Mouse (Mus musculus): ENCODE measurements at regions not wholly inside any gene's neighbourhood (a gene's known extent, or its start where the extent isn't known, plus 50 kb on each side); places are given as distances from the start of the nearest gene placed in this dataset.

DNA sequence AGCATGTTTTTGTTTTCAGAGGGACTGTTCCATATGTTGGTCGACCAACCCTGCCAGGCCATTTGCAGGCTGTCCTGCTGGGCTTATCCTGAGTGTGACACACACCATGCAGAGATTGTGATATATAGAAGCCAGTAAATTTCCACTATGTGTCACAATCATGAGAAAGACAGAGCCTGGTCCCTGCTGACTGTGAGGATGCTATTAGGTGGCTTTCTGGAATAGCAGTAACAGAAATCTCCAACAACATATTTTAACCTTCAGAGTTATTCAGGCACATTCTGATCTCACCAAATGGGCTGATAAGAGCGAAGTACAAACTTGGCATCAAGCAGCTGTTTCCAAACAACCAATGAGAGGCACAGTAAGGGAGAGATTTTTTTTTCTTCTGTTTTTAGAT lies 729.2 kb upstream of the Cited2 start:
- no peak for DNase-seq (ENCODE audit: extremely low read depth, insufficient read length, low spot score)

DNA sequence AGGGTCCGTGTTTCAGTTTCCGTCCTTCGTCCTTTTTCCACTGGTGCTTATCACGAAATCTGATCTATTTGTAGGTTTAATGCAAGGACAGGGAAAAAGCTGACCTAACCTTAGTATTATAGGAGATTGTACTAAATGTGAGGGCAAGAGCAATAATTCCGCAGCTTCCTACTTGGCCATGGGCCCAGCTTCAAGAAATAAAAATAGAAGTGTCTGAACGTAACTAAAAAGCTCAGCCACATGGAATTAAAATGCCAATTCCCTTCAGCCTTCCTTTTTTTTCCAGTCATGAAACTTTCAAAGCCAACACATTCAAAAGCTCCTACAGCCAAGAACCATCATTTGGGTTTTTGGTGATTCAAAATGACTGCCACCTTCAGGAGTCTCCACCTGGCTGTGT lies 728.5 kb upstream of the Cited2 start:
- no peak for DNase-seq (ENCODE audit: extremely low read depth, insufficient read length, low spot score)

DNA sequence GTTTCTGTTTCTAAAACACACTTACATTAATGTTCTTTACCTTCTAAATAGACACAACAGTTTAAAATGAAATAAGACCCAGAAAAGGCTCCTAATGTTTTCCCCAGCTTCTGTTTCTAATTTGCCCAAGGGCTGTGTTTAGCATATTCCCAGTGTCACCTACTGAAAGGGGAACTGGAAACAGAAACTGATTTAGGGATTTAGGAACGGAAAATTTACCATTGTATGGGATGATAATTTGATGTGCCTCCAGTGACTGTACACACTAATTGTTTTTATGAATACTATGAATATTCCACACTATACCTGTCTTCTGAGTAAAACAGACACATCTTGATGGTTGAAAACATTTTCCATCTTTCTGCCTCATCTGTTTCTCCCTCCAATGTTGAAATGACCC lies 728.0 kb upstream of the Cited2 start:
- DNase-seq (ENCODE audit: extremely low read depth, insufficient read length, low spot score) = no peak

DNA sequence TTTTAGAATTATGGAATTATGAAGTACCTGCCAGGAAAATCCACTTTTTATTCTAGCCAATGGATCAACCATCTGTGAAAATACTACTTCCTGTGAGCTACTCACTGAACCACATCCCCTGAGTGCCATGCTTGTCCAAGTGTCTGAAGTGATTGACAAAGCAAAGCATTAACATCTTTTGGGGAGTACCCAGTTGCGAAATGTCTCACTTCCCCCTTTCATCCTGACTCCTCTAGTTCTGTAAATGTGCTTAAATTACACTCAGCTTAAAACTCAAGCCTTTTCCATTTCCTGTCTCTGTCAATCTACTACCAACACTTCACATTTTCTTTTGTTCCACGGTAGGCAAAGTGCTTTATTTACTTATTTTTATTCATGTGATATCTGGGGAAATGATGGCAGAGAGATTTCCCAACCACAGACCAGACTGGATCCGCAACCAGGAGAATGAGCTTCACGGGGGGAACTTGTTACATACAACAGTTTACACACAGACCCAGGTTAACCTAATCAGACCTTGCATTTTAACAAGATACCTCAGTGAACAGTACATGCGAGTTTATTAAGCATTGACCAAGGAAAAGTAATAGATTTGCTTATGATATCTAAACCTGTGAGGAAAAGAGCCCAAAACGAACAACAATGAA lies 726.1 kb upstream of the Cited2 start:
- no peak for DNase-seq (ENCODE audit: extremely low read depth, insufficient read length, low spot score)

DNA sequence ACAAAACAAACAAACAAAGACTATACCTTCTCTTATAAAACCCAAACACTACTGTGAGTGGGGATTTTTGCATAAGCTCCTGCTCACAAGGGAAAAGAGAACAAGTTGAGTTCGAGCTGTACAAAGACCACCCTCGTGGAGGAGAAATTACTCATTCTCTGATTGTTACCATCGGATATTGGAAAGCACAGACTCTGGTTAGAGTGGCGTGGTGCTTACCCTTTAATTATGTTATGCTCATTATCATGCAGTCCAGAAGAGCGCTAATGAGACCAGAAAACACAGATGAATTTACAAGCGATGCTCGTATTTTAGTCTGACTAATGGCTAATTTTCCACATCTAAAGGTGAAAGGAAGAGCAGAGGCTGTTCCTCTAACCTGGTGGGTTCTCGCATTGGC lies 721.7 kb upstream of the Cited2 start:
- no peak for DNase-seq (ENCODE audit: extremely low read depth, insufficient read length, low spot score)

DNA sequence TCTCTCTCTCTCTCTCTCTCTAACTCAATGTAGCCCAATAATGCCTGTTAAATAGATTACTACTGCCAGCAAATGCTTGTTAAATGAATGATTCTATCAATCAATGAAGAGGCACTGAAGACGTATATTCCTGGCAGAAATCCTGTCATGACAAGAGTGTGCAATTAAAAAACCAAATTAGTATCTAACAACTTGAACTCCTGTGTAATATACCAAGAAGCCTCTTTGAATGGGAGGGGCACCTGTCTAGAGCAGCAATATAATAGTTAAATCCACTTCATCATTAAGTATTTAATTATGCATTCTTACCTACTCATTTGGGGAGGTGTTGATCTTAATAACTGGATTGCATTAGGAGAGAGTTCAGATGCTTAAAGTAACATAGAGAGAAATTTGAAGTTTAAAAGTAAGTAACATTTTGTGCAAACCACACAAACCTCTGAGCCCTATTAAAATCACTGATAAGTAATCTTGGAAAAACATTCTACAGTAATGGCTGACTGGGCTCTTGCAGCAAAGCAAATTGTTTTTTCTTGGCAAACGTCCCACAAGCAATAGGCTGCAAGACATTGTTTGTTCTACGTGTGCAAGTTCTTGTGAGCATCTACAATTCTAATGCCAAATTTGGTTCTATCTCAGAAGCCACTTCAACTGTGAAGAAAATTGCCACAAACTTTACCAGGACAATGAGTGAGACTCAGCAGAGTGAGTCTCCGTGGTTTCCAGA lies 719.7 kb upstream of the Cited2 start:
- DNase-seq (ENCODE audit: extremely low read depth, insufficient read length, low spot score) = no peak

DNA sequence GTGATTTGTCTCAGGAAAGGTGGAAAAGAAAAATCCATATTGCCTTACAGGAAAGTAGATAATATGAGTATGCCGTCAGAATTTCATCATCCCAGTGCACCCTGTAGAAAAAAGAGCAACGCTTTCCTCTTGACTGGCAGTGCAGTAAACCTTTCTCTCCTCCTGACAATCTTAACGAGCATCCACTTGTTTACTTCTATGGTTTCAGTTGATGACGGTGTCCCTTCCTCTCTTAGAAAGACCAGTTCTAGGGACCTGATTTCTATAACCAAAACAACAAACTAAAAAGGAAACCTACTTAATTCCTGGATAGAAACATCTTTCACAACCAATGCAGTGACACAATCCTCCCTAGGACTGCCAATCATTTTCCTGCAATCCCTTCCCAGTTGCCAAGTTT lies 714.3 kb upstream of the Cited2 start:
- no peak for DNase-seq (ENCODE audit: extremely low read depth, insufficient read length, low spot score)

DNA sequence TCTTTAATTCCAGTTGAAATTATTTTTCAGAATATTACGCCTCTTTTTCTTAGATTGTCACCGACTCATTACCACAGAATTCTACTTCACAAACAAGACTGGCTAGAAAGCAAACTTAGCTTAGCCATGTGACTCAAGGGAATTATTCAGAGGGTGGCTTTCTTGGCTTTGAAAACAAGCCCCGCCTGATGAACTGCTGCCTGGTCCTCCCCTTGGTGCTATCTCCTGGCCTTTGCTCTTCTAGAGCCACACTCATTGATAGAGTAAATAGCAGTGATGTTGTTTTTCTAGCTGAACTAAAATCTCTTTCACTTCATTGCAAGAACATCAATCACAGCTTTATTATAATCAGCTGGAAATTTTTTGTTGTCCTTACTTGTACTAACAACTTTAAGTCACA lies 713.0 kb upstream of the Cited2 start:
- no peak for DNase-seq (ENCODE audit: extremely low read depth, insufficient read length, low spot score)

DNA sequence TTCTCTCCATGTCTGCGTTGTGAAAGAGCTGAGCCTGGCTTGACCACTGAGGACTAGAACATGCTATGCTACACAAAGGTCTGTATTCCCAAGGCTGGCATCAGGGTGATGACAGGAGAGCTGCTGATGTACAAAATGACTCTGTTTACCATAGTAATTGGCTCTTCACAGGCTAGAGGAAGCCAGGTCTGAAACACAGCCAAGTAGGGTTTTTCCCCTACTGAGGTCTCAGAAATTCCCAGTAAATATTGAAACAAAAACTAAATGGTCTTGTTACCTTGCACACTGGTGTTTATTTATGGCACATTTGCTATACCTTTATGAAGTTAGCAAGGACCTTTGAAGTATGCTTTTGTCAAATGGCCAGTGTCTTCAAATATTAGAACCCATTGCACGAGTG lies 711.1 kb upstream of the Cited2 start:
- DNase-seq (ENCODE audit: extremely low read depth, insufficient read length, low spot score) = no peak

DNA sequence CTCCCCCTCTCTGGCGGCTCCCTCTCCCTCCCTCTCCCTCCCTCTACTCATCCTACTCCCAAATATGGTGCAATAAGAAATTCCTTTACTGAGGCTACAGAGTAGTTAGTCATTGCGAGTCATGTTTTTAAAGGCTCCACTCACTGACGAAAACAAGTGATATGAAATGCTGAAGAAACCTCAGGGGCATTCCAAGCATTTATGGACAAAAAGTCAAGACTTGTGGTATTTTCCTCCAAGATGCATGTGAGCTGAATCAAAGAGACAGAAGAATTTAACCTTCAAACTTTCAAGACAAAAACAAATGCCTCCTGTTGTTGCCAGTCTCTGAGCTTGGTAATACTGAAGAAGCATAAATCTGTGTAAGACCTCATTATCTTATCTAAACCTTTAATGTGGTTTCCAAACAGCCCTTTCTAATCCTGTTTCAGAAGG lies 710.5 kb upstream of the Cited2 start:
- peak; percentile 88 for DNase-seq (ENCODE audit: extremely low read depth, insufficient read length, low spot score)

DNA sequence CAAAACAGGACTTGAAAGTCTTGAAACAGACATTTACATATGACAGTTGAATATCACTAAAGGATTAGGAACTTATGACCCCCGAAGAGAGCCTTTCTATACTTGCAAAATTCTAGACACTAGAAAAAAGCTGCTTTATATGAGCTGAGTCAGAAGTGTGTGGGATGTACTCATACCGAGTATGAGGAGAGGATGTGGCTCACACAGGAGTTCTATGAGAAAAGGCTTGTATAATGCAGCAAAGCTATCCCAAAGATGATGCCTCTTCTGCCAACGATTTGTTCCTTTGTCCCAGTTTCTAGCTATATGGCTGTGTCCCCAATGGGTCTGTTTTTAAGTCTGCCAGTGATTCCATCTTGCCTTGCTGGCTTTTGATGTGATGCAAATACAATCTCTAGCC lies 708.2 kb upstream of the Cited2 start:
- DNase-seq (ENCODE audit: extremely low read depth, insufficient read length, low spot score) = no peak

DNA sequence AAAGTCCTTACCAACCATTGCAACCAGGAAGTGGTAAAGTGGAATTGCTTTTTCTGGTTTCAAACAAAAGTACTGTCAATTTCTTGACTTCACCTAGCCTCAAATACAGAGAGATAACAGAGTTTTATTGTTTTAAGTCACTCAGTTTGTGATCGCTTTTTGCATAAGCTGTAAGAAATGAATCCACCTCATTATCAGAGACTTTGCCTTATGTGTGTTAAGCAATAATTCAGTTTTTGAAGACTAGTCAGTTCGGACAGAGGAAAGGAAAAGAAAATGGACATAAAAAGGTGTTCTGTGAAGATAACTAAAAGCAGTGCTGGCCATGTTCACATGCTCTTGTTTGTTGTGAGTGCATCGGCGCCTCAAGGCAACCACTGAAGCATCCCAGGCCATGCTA lies 706.2 kb upstream of the Cited2 start:
- no peak for DNase-seq (ENCODE audit: extremely low read depth, insufficient read length, low spot score)

DNA sequence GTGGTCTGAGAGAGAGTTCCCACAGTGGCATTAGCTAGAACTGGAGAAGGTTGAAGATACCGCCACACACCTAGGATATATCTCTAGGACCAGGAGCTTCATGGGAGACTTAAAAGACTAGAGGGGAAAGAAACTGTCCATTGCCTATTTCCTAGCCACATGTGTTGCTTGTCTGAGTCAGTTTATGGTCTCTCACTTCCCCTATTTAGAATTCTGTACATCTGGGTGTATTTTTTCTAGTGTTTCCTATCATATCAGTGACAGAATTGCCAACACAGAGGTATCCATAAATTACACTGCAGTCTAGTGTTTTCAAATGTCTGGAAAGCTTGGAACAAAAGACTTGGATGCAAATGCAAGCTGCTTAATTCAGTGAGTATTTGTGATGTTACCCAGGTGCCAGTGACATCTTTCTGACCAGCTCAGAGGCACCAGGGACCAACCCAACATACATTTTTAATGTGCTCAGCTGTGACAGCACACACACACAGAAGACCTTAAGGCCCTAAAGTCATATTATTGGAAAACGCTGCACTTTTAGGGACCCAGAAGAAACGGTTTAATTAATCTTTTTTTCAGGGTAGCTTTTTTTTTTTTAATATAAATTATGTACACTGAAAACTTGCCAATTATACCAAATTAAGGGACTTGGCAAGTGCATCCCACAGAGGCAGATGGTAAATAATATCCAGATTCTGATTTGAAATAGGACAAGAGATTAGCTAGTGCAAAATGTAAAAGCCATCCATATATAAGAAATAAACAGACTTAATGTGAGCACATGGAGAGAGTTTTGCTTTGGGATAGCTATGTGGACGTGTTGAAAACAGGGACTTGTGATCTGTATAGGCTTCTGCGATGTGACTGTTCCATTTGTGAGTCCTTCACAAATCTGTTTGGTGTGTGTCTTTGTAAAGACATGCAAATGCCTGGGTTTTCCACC lies 700.5 kb upstream of the Cited2 start:
- no peak for DNase-seq (ENCODE audit: extremely low read depth, insufficient read length, low spot score)

DNA sequence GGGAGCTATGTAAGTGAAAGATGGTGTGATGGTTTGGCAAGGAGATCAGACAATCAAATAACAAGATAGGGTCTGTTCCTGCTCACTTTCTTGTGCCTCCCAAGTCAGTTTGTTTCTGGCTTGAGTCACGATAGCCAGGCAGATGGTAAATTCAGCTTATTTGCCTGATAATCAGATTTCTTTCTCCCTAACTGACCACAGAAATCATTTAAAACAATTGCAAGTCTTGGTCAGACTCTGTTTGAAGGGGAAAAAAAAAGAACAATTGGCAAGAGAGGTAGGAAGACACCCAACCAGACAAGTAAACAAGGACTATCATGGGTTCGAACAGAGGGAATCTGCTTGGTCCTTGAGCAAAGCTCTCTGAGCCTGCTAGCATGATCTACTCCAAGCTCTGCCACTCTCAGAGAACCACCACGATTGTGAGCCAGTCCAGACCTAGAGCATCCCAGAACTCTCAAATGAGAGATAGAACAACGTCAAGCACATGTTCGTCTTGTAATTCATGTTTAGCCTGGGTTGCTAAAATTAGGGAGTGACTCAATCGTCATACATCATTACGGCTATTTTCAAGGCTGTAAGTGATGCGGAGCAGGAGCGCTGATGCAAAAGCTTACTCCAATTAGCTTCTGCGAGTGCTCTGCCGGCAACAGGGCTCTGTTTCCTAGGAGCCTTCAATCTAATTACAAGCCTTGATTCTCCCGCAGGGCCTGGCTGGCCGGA lies 699.3 kb upstream of the Cited2 start:
- DNase-seq (ENCODE audit: extremely low read depth, insufficient read length, low spot score) = no peak

DNA sequence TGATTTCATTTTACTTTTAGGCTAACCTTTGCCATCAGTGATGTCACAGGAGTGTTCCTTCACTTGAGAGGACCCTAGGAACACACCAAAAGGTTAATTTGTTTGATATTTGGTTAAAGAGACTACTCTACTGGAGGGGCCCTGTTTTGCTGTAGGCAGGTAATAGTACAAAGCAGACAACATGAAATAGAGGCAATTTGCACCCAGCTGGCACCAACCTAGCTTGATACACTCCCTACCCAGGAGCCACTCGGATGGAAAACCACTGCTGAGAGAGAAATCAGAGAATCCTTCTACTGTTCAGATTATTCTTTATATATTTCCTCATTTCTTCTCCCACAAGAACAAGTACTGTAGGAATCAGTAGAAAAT lies 698.7 kb upstream of the Cited2 start:
- no peak for DNase-seq (ENCODE audit: extremely low read depth, insufficient read length, low spot score)

DNA sequence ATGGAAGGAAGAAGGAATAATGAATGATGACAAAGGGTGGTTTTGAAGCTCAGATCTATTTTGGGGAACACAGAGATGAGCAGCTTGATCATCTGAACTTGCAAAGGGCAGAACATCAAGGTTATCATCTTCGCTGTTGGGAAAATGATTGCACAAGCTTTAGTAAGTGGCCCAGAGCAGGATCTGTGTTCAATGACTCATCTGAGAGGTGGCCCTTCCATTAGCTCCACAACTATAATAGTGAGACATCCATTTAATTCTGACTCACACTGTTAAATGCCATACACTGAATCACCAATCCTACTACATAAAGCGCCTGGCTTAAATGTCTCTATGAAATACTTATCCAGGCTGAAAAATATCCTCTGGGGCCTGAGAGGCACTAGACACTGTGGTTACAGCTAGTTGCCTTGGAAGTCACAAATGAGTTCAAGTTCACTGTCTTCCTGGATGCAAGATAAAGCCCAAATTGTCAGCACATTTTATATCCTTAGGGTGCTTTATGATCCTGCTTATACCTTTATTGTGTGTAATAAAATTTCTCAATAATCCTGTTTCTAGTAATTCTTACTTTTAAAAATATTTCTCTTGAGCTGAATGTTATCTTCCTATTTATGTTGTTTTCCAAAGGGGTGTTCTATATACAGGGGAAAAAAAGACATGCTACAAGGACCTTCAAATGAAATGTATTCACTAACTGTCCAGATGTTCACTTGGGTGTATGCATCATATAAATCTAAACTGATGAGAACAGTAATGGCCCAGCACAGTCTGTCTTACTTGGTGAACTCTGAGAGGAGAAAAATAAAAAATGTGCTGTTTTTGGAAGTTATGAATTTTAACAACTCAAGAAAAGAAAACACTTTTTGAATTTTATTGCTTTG lies 687.9 kb upstream of the Cited2 start:
- DNase-seq (ENCODE audit: extremely low read depth, insufficient read length, low spot score) = peak; percentile 53

DNA sequence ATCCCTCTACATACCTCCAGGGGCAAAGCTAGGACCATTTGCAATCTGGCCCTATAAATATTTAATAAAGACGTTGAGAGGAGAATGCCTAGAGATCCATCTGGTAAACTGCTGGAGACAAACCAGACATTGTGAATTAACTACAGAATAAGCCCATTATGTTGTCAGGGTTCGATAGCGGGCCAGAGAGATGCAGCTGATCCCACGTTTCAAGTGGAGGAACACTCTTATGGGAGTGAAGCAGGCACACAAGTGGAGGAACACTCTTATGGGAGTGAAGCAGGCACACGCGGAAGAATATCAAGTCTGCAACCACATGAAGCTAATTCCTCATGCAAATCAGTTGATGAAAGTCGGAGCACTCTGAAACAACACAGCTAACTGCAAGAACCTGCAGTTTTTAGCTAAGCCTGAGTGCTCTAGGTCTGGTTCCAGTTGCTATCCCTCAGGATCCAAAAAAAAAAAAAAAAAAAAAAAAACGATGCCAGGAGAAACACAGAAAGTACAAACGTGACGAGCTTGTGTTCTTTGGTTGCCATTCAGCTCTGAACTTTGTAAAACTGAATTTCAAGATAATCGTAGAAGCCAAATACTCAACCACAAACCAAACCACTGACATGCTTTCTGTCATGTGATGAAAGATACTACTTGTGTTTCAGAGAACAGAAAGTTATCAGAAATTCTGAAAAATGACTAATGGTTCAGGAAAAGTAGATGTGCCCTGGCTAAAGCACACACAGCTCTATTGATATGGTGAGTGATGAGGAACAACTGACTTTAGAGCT lies 684.6 kb upstream of the Cited2 start:
- no peak for DNase-seq (ENCODE audit: extremely low read depth, insufficient read length, low spot score)

DNA sequence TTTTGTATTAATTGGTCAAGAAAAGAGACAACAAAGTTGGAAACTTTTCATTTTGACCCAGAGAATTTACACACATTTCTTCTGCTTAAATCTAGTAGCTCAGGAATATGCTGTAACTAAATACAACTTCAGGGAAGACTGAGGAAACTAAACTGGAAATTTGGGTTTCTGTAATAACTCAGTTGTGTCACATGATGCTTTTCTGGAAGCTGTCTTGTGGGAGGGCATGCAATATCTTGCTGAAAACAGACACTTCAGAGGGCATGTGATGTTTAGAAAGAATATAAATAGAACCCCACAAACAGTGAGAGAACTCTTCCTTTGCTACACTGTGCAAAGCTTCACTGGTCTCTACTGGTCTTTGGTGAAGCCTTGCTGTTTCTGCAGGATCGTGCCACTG lies 680.9 kb upstream of the Cited2 start:
- DNase-seq (ENCODE audit: extremely low read depth, insufficient read length, low spot score) = no peak

DNA sequence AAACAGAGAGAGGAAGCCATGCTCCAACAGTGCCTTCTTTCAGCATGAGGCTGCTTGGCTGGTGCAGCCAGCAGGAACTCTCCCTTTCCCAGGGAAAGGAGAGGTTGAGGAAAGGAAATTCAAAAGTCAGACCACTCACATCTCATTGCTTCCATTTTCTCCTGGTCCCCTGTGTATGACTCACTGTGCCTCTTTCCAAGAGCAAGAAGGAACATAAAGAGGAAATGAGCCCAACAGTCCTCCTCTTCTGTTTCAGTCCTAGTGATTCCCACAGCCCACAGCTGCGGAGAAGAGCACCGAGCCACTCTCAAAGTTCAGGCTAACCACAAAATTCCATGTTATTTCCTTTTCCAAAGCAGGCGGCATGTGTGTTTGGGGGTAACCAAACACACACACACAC lies 680.0 kb upstream of the Cited2 start:
- peak; percentile 20 for DNase-seq (ENCODE audit: extremely low read depth, insufficient read length, low spot score)

Measured in 3134 (cell line).